Mouse (Mus musculus): ENCODE results near the gene Cdipt.

DNA sequence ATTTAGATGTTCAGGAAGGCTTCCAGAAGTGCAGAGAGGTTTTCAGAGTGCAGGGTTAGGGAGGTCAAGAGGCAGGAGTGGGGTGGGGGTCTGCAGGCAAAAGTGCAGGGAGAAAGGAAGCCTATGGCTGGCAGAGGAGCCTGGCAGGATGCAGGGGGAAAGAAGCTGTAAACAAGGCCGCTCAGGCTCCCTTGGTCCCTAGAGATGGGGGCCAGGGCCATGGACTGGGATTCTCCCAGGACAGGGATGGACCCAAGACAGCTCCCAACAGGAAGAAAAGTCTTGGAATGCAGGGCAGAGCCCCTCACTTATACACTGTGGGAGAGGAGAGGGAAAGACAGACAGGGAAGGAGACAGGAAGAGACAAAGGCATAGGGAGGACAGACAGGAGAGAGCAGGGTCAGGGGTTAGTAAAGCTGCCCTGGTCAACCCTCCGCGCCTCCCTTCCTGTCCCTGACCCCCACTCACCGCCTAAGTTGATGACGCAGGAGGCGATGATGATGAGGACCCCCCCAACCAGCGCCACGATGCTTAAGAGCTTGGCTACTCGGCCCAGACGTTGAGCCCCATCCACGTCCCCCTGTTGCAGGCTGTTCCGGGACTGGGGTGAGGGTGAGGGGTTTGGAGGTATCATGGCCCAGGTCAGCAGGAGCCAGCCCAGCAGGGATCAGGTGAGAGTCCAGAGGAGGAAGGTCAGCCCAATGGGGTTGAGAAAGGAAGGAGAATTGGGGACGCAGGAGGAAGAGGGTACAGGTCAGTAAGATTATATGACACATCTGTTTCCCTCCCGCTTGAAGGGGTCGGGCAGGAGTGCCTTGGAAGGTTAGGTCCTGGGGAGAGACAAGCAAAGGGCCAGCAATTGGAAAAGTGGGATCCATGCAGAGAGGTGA is 42.9 kb downstream of the Cdipt start:
- TF ChIP-seq CTCF (IDR thresholded peaks at IDR 0.05; ENCODE audit: insufficient read depth, low read depth, low read length) (no peak), POLR2A (IDR thresholded peaks at IDR 0.05; ENCODE audit: insufficient read depth, low read depth, low read length) (no peak)

All from olfactory bulb, adult 2 months (tissue).